Mouse (Mus musculus): ENCODE data around the gene Celf5.

GRCm38 (mm10) chr10:81526779-81527178, 44.3 kb upstream of the Celf5 start:
- peak; percentile 100 for TF ChIP-seq CTCF (IDR thresholded peaks at IDR 0.05; ENCODE audit: low read depth, low read length)
- TF ChIP-seq POLR2A (IDR thresholded peaks at IDR 0.05; ENCODE audit: extremely low read depth, insufficient read depth, low read length) = no peak
